15 mouse cellular contexts compared by ENCODE assay signal in genomic region chr11:115241402-115241801, GRCm38 (mm10). TPM values are rescaled to one million over a fixed set of nuclear protein-coding genes. Genes with fewer than 3 reads are reported as not detected.
DNase-seq lines count a peak whose midpoint lies in the region; ATAC-seq and TF ChIP-seq lines count a peak whose summit lies in the region.
"Had no signal": no experiment of that assay in that cellular context is flagged by ENCODE, and none has a peak within 500 bp of the region (broad histone marks: within the 10 kb centered on the region; RNA-seq: fewer than 3 reads in every experiment).

No protein-coding gene starts in this region.

- H3K79me2 ChIP-seq in myocyte (ENCODE audit: control insufficient read depth, insufficient read depth): no peaks in the 10 kb centered on the region

- no peak overlapping the region for H3ac ChIP-seq in myocyte (ENCODE audit: control insufficient read depth, insufficient read length)

- ATAC-seq in midbrain, embryonic 13.5 days: no peak
- ATAC-seq in midbrain, embryonic 16.5 days: no peak

- no peak overlapping the region for H3K4me2 ChIP-seq in midbrain, embryonic 13.5 days (replicated peaks)
- no peak overlapping the region for H3K4me2 ChIP-seq in midbrain, embryonic 16.5 days (ENCODE audit: low read length)
- no peak overlapping the region for H3K4me2 ChIP-seq in myocyte (ENCODE audit: low read depth)
- H3K4me2 ChIP-seq: stomach, embryonic 15.5 days had no signal

- peaks cover 6% of the 10 kb centered on the region for H3K27me3 ChIP-seq in midbrain, embryonic 13.5 days
- H3K27me3 ChIP-seq in midbrain, embryonic 16.5 days (ENCODE audit: control insufficient read depth, insufficient read depth, low read depth, low read length): no peaks in the 10 kb centered on the region
- H3K27me3 ChIP-seq in myocyte (ENCODE audit: control insufficient read depth, insufficient read depth, insufficient read length): no peaks in the 10 kb centered on the region

- peaks cover 31% of the 10 kb centered on the region for H3K4me1 ChIP-seq in midbrain, embryonic 13.5 days (replicated peaks)
- peaks cover 2% of the 10 kb centered on the region; the same call in 1 of the 2 replicates for H3K4me1 ChIP-seq in midbrain, embryonic 16.5 days (ENCODE audit: control insufficient read depth, insufficient read depth, low read length)
- H3K4me1 ChIP-seq: stomach, embryonic 15.5 days had no signal

- H3K27ac ChIP-seq in midbrain, embryonic 13.5 days: peak overlapping the region; percentile 39; the same call in 1 of the 2 replicates
- H3K27ac ChIP-seq in midbrain, embryonic 16.5 days (ENCODE audit: low read length): no peak overlapping the region
- H3K27ac ChIP-seq: macrophage; stomach, embryonic 15.5 days had no signal

- 84% methylated on average over 11 of the region's 11 CpGs for WGBS in midbrain, embryonic 13.5 days
- 70% methylated on average over 11 of the region's 11 CpGs for WGBS in midbrain, embryonic 16.5 days

- no peak for TF ChIP-seq POLR2A in myocyte (IDR thresholded peaks at IDR 0.05; ENCODE audit: insufficient read length, low read depth)

- H3K4me3 ChIP-seq in midbrain, embryonic 13.5 days (replicated peaks): no peak overlapping the region
- H3K4me3 ChIP-seq in midbrain, embryonic 16.5 days (ENCODE audit: low read depth, low read length): no peak overlapping the region
- H3K4me3 ChIP-seq in myocyte: no peak overlapping the region
- H3K4me3 ChIP-seq: stomach, embryonic 15.5 days had no signal

- peak; percentile 59 to 73 for DNase-seq in cerebellum, postnatal 14 days
- DNase-seq in cerebellum, adult 11-12 months: no peak
- peak; percentile 90 for DNase-seq in gastrocnemius, adult 18-20 months (ENCODE audit: low spot score)
- no peak for DNase-seq in spleen, postnatal 10 days (ENCODE audit: low spot score in 2 of 2)
- DNase-seq in layer of hippocampus, postnatal 10 days (ENCODE audit: low spot score in 2 of 2): no peak
- DNase-seq: heart, postnatal 14 days; kidney, postnatal 14 days; thymus, postnatal 25 days had no signal

- H3K36me3 ChIP-seq in midbrain, embryonic 13.5 days: peaks cover 26% of the 10 kb centered on the region
- H3K36me3 ChIP-seq in midbrain, embryonic 16.5 days (ENCODE audit: control insufficient read depth, insufficient read depth, low read length): 0 out of 2 replicates have a peak, but pooled peaks cover 3% of the 10 kb centered on the region
- H3K36me3 ChIP-seq in myocyte (ENCODE audit: control insufficient read depth, insufficient read depth): no peaks in the 10 kb centered on the region
- H3K36me3 ChIP-seq: stomach, embryonic 15.5 days had no signal

- no peaks in the 10 kb centered on the region for H3K9me3 ChIP-seq in midbrain, embryonic 13.5 days
- no peaks in the 10 kb centered on the region for H3K9me3 ChIP-seq in midbrain, embryonic 16.5 days (replicated peaks; ENCODE audit: control insufficient read depth, low read length, poor library complexity, severe bottlenecking)
- H3K9me3 ChIP-seq: stomach, embryonic 15.5 days had no signal

- H3K9ac ChIP-seq in midbrain, embryonic 13.5 days (replicated peaks): 0 out of 2 replicates have a peak overlapping the region, but pooled peaks have one; percentile 6
- no peak overlapping the region for H3K9ac ChIP-seq in midbrain, embryonic 16.5 days (ENCODE audit: low read depth, low read length)
- H3K9ac ChIP-seq: stomach, embryonic 15.5 days had no signal

TF ChIP-seq in myocyte, 11 proteins besides CTCF, POLR2A, EP300 and RAD21:
- no peak for TF ChIP-seq MAX (IDR thresholded peaks at IDR 0.05; ENCODE audit: low read depth)
- TF ChIP-seq MYOG (IDR thresholded peaks at IDR 0.05; ENCODE audit: control insufficient read depth in 1 of 3, insufficient read depth in 1 of 3, insufficient read length in 2 of 3, low read depth in 2 of 3): peak in 2 of 3 experiments; percentile 75 to 88
- no peak for TF ChIP-seq TCF12 (IDR thresholded peaks at IDR 0.05; ENCODE audit: insufficient read depth, poor library complexity, severe bottlenecking)
- TF ChIP-seq USF1 (IDR thresholded peaks at IDR 0.05; ENCODE audit: low read depth): no peak
- no peak for TF ChIP-seq CEBPB (IDR thresholded peaks at IDR 0.05; ENCODE audit: insufficient read depth, poor library complexity, severe bottlenecking)
- no peak for TF ChIP-seq REST (IDR thresholded peaks at IDR 0.05; ENCODE audit: insufficient read depth, insufficient read length)
- peak in 2 of 3 experiments; percentile 57 to 91 for TF ChIP-seq MYOD1 (IDR thresholded peaks at IDR 0.05; ENCODE audit: control insufficient read depth in 1 of 3, insufficient read length in 2 of 3, low read depth in 2 of 3)
- peak; percentile 61 for TF ChIP-seq TCF3 (IDR thresholded peaks at IDR 0.05; ENCODE audit: insufficient read length, low read depth)
- no peak for TF ChIP-seq E2F4 (IDR thresholded peaks at IDR 0.05; ENCODE audit: insufficient read depth)
- no peak for TF ChIP-seq POLR2AphosphoS2 (IDR thresholded peaks at IDR 0.05; ENCODE audit: insufficient read length, low read depth)
- no peak for TF ChIP-seq SRF (IDR thresholded peaks at IDR 0.05; ENCODE audit: control insufficient read depth, insufficient read length, low read depth)

RNA-seq across cellular contexts. Expression of gene Grin2c, which starts 25.6 kb away (rescaled TPM):
- polyA plus RNA-seq in midbrain, embryonic 13.5 days (2015; fragmentation: Nextera tagmentation; extraction: Ambion mirVana): 0.06 and 0.12 TPM in 2 replicates
- 0.18 and 0.31 TPM in 2 replicates for polyA plus RNA-seq in midbrain, embryonic 16.5 days (2015; fragmentation: Nextera tagmentation; extraction: Ambion mirVana)
- under 1 TPM; 0.05 to 0.14 TPM for total RNA-seq in gastrocnemius, adult 18-20 months (2021)
- not detected for polyA plus RNA-seq in myocyte (2012; fragmentation: generic; extraction: Trizol)
- total RNA-seq in layer of hippocampus, postnatal 10 days (2021): 10 to 100 TPM; 28.6 to 31.9 TPM
- total RNA-seq: MEL had no signal
- polyA plus RNA-seq: intestine, embryonic 14.5 days; macrophage had no signal

RNA-seq across cellular contexts. Expression of gene Fdxr, which starts 35.4 kb away (rescaled TPM):
- 19.3 and 24.1 TPM in 2 replicates for polyA plus RNA-seq in midbrain, embryonic 13.5 days (2015; fragmentation: Nextera tagmentation; extraction: Ambion mirVana)
- polyA plus RNA-seq in midbrain, embryonic 16.5 days (2015; fragmentation: Nextera tagmentation; extraction: Ambion mirVana): 19.7 and 23.4 TPM in 2 replicates
- 1 to 10 TPM; 3.2 TPM for total RNA-seq in gastrocnemius, adult 18-20 months (2021)
- polyA plus RNA-seq in myocyte (2012; fragmentation: generic; extraction: Trizol): 13.9 TPM
- total RNA-seq in layer of hippocampus, postnatal 10 days (2021): 10 to 100 TPM; 22.5 to 23.0 TPM

RNA-seq across cellular contexts. Expression of gene Nat9, which starts 53.7 kb away (rescaled TPM):
- polyA plus RNA-seq in midbrain, embryonic 13.5 days (2015; fragmentation: Nextera tagmentation; extraction: Ambion mirVana): 20.9 and 23.7 TPM in 2 replicates
- polyA plus RNA-seq in midbrain, embryonic 16.5 days (2015; fragmentation: Nextera tagmentation; extraction: Ambion mirVana): 23.2 and 23.9 TPM in 2 replicates
- 10 to 100 TPM; 12.6 to 20.2 TPM for total RNA-seq in gastrocnemius, adult 18-20 months (2021)
- polyA plus RNA-seq in myocyte (2012; fragmentation: generic; extraction: Trizol): 22.6 TPM
- total RNA-seq in layer of hippocampus, postnatal 10 days (2021): 10 to 100 TPM; 15.8 to 17.6 TPM

RNA-seq across cellular contexts. Expression of gene Tmem104, which starts 54.1 kb away (rescaled TPM):
- 10.3 and 10.7 TPM in 2 replicates for polyA plus RNA-seq in midbrain, embryonic 13.5 days (2015; fragmentation: Nextera tagmentation; extraction: Ambion mirVana)
- 12.5 and 14.9 TPM in 2 replicates for polyA plus RNA-seq in midbrain, embryonic 16.5 days (2015; fragmentation: Nextera tagmentation; extraction: Ambion mirVana)
- 1 to 10 TPM; 7.5 to 7.9 TPM for total RNA-seq in gastrocnemius, adult 18-20 months (2021)
- polyA plus RNA-seq in myocyte (2012; fragmentation: generic; extraction: Trizol): 15.5 TPM
- total RNA-seq in layer of hippocampus, postnatal 10 days (2021): 10 to 100 TPM; 15.1 to 20.2 TPM

RNA-seq across cellular contexts. Expression of gene Fads6, which starts 56.1 kb away (rescaled TPM):
- polyA plus RNA-seq in midbrain, embryonic 13.5 days (2015; fragmentation: Nextera tagmentation; extraction: Ambion mirVana): 0.41 and 0.43 TPM in 2 replicates
- polyA plus RNA-seq in midbrain, embryonic 16.5 days (2015; fragmentation: Nextera tagmentation; extraction: Ambion mirVana): 0.91 and 1.4 TPM in 2 replicates
- 1 to 10 TPM; 4.7 to 6.0 TPM for total RNA-seq in gastrocnemius, adult 18-20 months (2021)
- polyA plus RNA-seq in myocyte (2012; fragmentation: generic; extraction: Trizol): 0.62 TPM
- total RNA-seq in layer of hippocampus, postnatal 10 days (2021): 1 to 10 TPM; 7.6 to 8.1 TPM

Comparison
In these comparisons a context has a peak if more than half of its experiments do, and no peak if none do; other contexts are left out.
1. DNase-seq: peak in cerebellum, postnatal 14 days (2 of 2) and gastrocnemius, adult 18-20 months (single experiment); none in cerebellum, adult 11-12 months (single experiment), spleen, postnatal 10 days (0 of 2) and layer of hippocampus, postnatal 10 days (0 of 2).